Mouse (Mus musculus): Measurements from ENCODE around the gene Noct.
"Not testable (repeated sequence)": the region's sequence is repeated elsewhere in the genome, so short reads cannot be mapped to it uniquely, and the experiment has no call there.

Noct gene

GRCm38 (mm10) chr3:51204897-51205296 lies 19.4 kb upstream of the Noct start:
- no peak for DNase-seq (ENCODE audit: low spot score in 2 of 2)

- DNase-seq (ENCODE audit: low spot score in 2 of 2) = no peak
Observed at GRCm38 (mm10) chr3:51206521-51206920, 17.7 kb upstream of the Noct start.

- DNase-seq (ENCODE audit: low spot score in 2 of 2) = no peak
Observed at GRCm38 (mm10) chr3:51208633-51209032, 15.6 kb upstream of the Noct start.

GRCm38 (mm10) chr3:51209503-51210314 lies 14.5 kb upstream of the Noct start:
- no peak for DNase-seq (ENCODE audit: low spot score in 2 of 2)

GRCm38 (mm10) chr3:51210485-51210884 lies 13.8 kb upstream of the Noct start:
- no peak for DNase-seq (ENCODE audit: low spot score in 2 of 2)

- DNase-seq (ENCODE audit: low spot score in 2 of 2) = no peak
Observed at GRCm38 (mm10) chr3:51213111-51213510, 11.1 kb upstream of the Noct start.

GRCm38 (mm10) chr3:51215681-51216080 lies 8.6 kb upstream of the Noct start:
- DNase-seq (ENCODE audit: low spot score in 2 of 2) = no peak

- not testable (repeated sequence) for DNase-seq (ENCODE audit: low spot score in 2 of 2)
Observed at GRCm38 (mm10) chr3:51216351-51216750, 7.9 kb upstream of the Noct start.

- DNase-seq (ENCODE audit: low spot score in 2 of 2) = not testable (repeated sequence)
Observed at GRCm38 (mm10) chr3:51218385-51218784, 5.9 kb upstream of the Noct start.

- no peak for DNase-seq (ENCODE audit: low spot score in 2 of 2)
Observed at GRCm38 (mm10) chr3:51219213-51219612, 5.0 kb upstream of the Noct start.

- no peak for DNase-seq (ENCODE audit: low spot score in 2 of 2)
Observed at GRCm38 (mm10) chr3:51220846-51221245, 3.4 kb upstream of the Noct start.

- DNase-seq (ENCODE audit: low spot score in 2 of 2) = no peak
Observed at GRCm38 (mm10) chr3:51221847-51222246, 2.4 kb upstream of the Noct start.

- DNase-seq (ENCODE audit: low spot score in 2 of 2) = no peak
Observed at GRCm38 (mm10) chr3:51222302-51222701, 1.9 kb upstream of the Noct start.

- no peak for DNase-seq (ENCODE audit: low spot score in 2 of 2)
Observed at GRCm38 (mm10) chr3:51222834-51223460, 1.3 kb upstream of the Noct start.

GRCm38 (mm10) chr3:51223556-51223955 lies 691 bp upstream of the Noct start:
- DNase-seq (ENCODE audit: low spot score in 2 of 2) = no peak

GRCm38 (mm10) chr3:51225226-51225750 lies 1.0 kb downstream of the Noct start:
- no peak for DNase-seq (ENCODE audit: low spot score in 2 of 2)

GRCm38 (mm10) chr3:51225979-51226378 lies 1.7 kb downstream of the Noct start:
- DNase-seq (ENCODE audit: low spot score in 2 of 2) = no peak

- DNase-seq (ENCODE audit: low spot score in 2 of 2) = no peak
Observed at GRCm38 (mm10) chr3:51226601-51227000, 2.4 kb downstream of the Noct start.

- no peak for DNase-seq (ENCODE audit: low spot score in 2 of 2)
Observed at GRCm38 (mm10) chr3:51228038-51228820, 4.0 kb downstream of the Noct start.

GRCm38 (mm10) chr3:51228821-51229205 lies 4.6 kb downstream of the Noct start:
- peak; percentile 67 for DNase-seq (ENCODE audit: low spot score in 2 of 2)

- no peak for DNase-seq (ENCODE audit: low spot score in 2 of 2)
Observed at GRCm38 (mm10) chr3:51229226-51229625, 5.0 kb downstream of the Noct start.

GRCm38 (mm10) chr3:51230146-51230835 lies 6.0 kb downstream of the Noct start:
- DNase-seq (ENCODE audit: low spot score in 2 of 2) = no peak

Data from right cerebral cortex, postnatal 36 days (tissue).